Mouse (Mus musculus): Measurements from ENCODE around the gene Fubp3. TPM values are rescaled to one million over a fixed set of nuclear protein-coding genes. Genes with fewer than 3 reads are reported as not detected.

The Fubp3 gene
- total RNA-seq, 4 experiments from 2014 or later, result 12.8 to 20.0 (median 14.7) TPM

Small RNA genes within 50 kb of the gene (microRNA-seq; reads per million reads assigned to microRNA genes)
- not detected for gene Mir6998

Other genes starting within 250 kb of the Fubp3 start
- 1 to 10 TPM; 5.3 to 7.9 (median 7.0) TPM for gene Ass1, start 102.4 kb upstream of the Fubp3 start, total RNA-seq (2022)
- gene Prdm12, start 67.4 kb downstream of the Fubp3 start, total RNA-seq (2022), result not detected
- 1 to 10 TPM; 7.0 to 9.1 (median 8.1) TPM for gene Exosc2, start 98.1 kb downstream of the Fubp3 start, total RNA-seq (2022)
- gene Abl1, start 115.7 kb downstream of the Fubp3 start, total RNA-seq (2022), result 10 to 100 TPM; 30.2 to 37.3 (median 30.9) TPM
- not detected for gene Qrfp, start 237.9 kb downstream of the Fubp3 start, total RNA-seq (2022)